Mouse (Mus musculus): Measurements from ENCODE around the gene Sfxn5. TPM values are rescaled to one million over a fixed set of nuclear protein-coding genes. Genes with fewer than 3 reads are reported as not detected.

Sfxn5 gene
- polyA plus RNA-seq, 1 experiment from 2014 or later = 5.6 TPM

DNA sequence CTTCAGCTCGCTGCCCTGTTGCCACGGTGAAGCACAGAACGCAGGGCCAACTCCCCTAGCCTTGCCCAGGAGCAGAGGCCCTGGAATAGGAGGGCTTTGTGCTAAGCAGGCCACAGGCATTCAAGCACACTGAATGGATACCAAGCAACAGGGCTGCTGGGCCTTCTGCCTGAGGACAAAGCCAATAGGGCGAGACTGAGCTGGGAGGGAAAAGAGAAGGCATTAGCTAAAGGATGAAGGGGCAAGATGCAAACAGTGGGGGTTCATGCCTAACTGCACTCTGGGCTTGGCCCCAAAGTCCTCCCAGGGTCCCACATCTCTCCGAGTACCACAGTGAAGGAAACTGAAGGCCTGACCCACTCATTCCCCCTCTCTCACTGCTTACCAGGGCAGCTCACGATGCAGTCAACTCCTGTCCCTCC, 12.8 kb downstream of the Sfxn5 start:
- Histone ChIP-seq H3K9me3 (replicated peaks; ENCODE audit: control insufficient read depth, low read length) (no peaks in the 10 kb centered on the region), H3K4me1 (ENCODE audit: control insufficient read depth, insufficient read depth, low read length) (no peaks in the 10 kb centered on the region), H3K4me2 (no peak overlapping the region), H3K9ac (ENCODE audit: low read depth, low read length) (no peak overlapping the region), H3K4me3 (ENCODE audit: low read depth, low read length) (no peak overlapping the region), H3K27ac (ENCODE audit: low read depth, low read length) (no peak overlapping the region), H3K36me3 (ENCODE audit: control insufficient read depth, insufficient read depth, low read length) (no peaks in the 10 kb centered on the region), H3K27me3 (ENCODE audit: control insufficient read depth, insufficient read depth, low read length) (no peaks in the 10 kb centered on the region)
- no peak for ATAC-seq (replicated peaks; ENCODE audit: insufficient number of reproducible peaks, low FRiP score, low TSS enrichment)
- WGBS (ENCODE audit: insufficient replicate concordance) = 78% methylated on average over 6 of the region's 6 CpGs

DNA sequence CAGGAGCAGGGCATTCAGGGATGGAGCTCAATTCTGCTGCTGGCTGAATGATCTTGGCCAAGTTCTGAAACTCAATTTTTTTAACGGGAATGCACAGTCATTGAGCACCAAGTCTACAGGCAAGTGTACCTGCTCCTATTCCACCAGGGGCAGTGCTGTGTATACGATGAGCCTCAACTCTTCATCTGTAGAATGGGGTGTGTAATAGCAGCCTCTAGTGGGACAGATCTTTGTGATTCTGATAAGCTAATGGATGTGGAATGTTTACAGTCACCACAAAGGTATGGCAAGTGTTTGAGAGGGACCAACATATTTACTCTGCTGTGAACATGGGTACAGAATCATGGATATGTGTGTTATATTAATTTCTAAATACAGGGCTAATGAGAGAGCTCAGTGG, 17.0 kb downstream of the Sfxn5 start:
- H3K9me3 ChIP-seq (replicated peaks; ENCODE audit: control insufficient read depth, low read length) = no peaks in the 10 kb centered on the region
- H3K36me3 ChIP-seq (ENCODE audit: control insufficient read depth, insufficient read depth, low read length) = no peaks in the 10 kb centered on the region
- no peak overlapping the region for H3K9ac ChIP-seq (ENCODE audit: low read depth, low read length)
- no peak overlapping the region for H3K4me3 ChIP-seq (ENCODE audit: low read depth, low read length)
- H3K27me3 ChIP-seq (ENCODE audit: control insufficient read depth, insufficient read depth, low read length) = no peaks in the 10 kb centered on the region
- no peak for ATAC-seq (replicated peaks; ENCODE audit: insufficient number of reproducible peaks, low FRiP score, low TSS enrichment)
- H3K4me2 ChIP-seq = no peak overlapping the region
- no peaks in the 10 kb centered on the region for H3K4me1 ChIP-seq (ENCODE audit: control insufficient read depth, insufficient read depth, low read length)
- WGBS (ENCODE audit: insufficient replicate concordance) = 78% methylated on average over 2 of the region's 2 CpGs
- H3K27ac ChIP-seq (ENCODE audit: low read depth, low read length) = no peak overlapping the region

DNA sequence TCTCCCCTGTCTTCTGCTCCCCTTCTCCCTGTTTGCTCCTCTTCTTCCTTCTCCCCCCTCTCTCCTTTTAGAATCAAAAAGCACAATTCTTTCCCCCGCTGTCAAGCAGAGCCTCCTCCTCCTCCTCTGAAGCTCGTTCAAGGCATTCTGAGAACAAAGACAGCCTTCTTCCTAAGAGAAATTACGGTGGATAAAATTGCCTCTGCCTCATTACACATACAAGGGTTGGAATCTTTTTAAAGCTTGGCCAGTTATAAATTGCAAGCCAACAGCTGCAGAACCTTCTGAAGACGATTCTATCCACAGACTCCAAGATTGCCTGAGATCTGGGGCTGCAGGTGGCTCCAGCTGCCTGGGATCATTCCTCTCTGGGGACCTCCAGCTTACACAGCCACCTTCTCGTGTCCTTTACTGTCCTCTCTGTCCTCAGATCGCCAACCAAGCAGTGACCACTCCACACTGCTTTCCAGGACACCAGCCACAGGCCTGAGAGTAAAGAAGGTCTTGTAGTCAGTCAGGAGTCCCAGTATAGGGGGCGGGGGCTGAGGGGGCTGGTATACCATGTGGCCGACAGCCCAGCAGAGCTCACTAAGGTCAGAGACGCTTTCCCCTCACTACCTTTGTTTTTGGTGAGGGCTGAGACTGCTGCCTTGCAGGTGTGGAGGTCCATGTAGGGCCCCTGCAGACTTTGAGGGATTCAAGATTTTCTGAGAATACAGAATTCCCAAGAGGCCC, 19.0 kb downstream of the Sfxn5 start:
- ATAC-seq (replicated peaks; ENCODE audit: insufficient number of reproducible peaks, low FRiP score, low TSS enrichment) = no peak
- Histone ChIP-seq H3K9me3 (replicated peaks; ENCODE audit: control insufficient read depth, low read length) (no peaks in the 10 kb centered on the region), H3K4me1 (ENCODE audit: control insufficient read depth, insufficient read depth, low read length) (no peaks in the 10 kb centered on the region), H3K36me3 (ENCODE audit: control insufficient read depth, insufficient read depth, low read length) (no peaks in the 10 kb centered on the region), H3K27me3 (ENCODE audit: control insufficient read depth, insufficient read depth, low read length) (no peaks in the 10 kb centered on the region), H3K27ac (ENCODE audit: low read depth, low read length) (no peak overlapping the region), H3K4me2 (no peak overlapping the region), H3K4me3 (ENCODE audit: low read depth, low read length) (no peak overlapping the region), H3K9ac (ENCODE audit: low read depth, low read length) (no peak overlapping the region)
- whole genome bisulfite sequencing (ENCODE audit: insufficient replicate concordance) = 58% methylated on average over 9 of the region's 9 CpGs

- H3K4me3 ChIP-seq (ENCODE audit: low read depth, low read length) = no peak overlapping the region
- no peaks in the 10 kb centered on the region for H3K4me1 ChIP-seq (ENCODE audit: control insufficient read depth, insufficient read depth, low read length)
- H3K9me3 ChIP-seq (replicated peaks; ENCODE audit: control insufficient read depth, low read length) = no peaks in the 10 kb centered on the region
- no peak overlapping the region for H3K4me2 ChIP-seq
- H3K27me3 ChIP-seq (ENCODE audit: control insufficient read depth, insufficient read depth, low read length) = no peaks in the 10 kb centered on the region
- 72% methylated on average over 4 of the region's 4 CpGs for WGBS (ENCODE audit: insufficient replicate concordance)
- H3K27ac ChIP-seq (ENCODE audit: low read depth, low read length) = no peak overlapping the region
- no peak overlapping the region for H3K9ac ChIP-seq (ENCODE audit: low read depth, low read length)
- ATAC-seq (replicated peaks; ENCODE audit: insufficient number of reproducible peaks, low FRiP score, low TSS enrichment) = no peak
- no peaks in the 10 kb centered on the region for H3K36me3 ChIP-seq (ENCODE audit: control insufficient read depth, insufficient read depth, low read length)
Observed at GRCm38 (mm10) chr6:85307894-85308293, 25.3 kb downstream of the Sfxn5 start.

DNA sequence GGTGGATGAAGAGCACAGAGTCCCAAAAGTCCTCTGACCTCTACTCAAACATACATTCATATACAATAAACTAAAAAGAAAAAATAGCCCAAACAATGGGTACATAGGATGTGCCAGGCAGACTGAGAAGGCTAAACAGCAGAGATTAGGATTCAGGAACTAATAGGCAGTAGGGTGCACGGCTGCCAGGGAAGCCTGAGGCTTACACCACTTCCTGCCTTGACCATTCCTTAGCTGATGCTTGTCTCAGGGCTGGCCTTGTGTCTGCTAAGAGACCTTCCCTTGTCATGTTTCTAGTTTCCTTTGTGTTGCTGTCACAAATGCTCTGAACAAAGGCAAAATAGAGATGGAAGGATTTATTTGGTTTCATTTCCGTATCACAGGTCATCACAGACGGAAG, 26.8 kb downstream of the Sfxn5 start:
- H3K4me2 ChIP-seq = no peak overlapping the region
- no peak overlapping the region for H3K4me3 ChIP-seq (ENCODE audit: low read depth, low read length)
- WGBS (ENCODE audit: insufficient replicate concordance) = 93% methylated on average over 3 of the region's 3 CpGs
- no peaks in the 10 kb centered on the region for H3K9me3 ChIP-seq (replicated peaks; ENCODE audit: control insufficient read depth, low read length)
- H3K27ac ChIP-seq (ENCODE audit: low read depth, low read length) = no peak overlapping the region
- ATAC-seq (replicated peaks; ENCODE audit: insufficient number of reproducible peaks, low FRiP score, low TSS enrichment) = no peak
- no peaks in the 10 kb centered on the region for H3K4me1 ChIP-seq (ENCODE audit: control insufficient read depth, insufficient read depth, low read length)
- no peaks in the 10 kb centered on the region for H3K27me3 ChIP-seq (ENCODE audit: control insufficient read depth, insufficient read depth, low read length)
- no peak overlapping the region for H3K9ac ChIP-seq (ENCODE audit: low read depth, low read length)
- no peaks in the 10 kb centered on the region for H3K36me3 ChIP-seq (ENCODE audit: control insufficient read depth, insufficient read depth, low read length)

- Histone ChIP-seq H3K9me3 (replicated peaks; ENCODE audit: control insufficient read depth, low read length) (no peaks in the 10 kb centered on the region), H3K4me1 (ENCODE audit: control insufficient read depth, insufficient read depth, low read length) (no peaks in the 10 kb centered on the region), H3K9ac (ENCODE audit: low read depth, low read length) (no peak overlapping the region), H3K4me3 (ENCODE audit: low read depth, low read length) (no peak overlapping the region), H3K4me2 (no peak overlapping the region), H3K27me3 (ENCODE audit: control insufficient read depth, insufficient read depth, low read length) (no peaks in the 10 kb centered on the region), H3K27ac (ENCODE audit: low read depth, low read length) (no peak overlapping the region), H3K36me3 (ENCODE audit: control insufficient read depth, insufficient read depth, low read length) (no peaks in the 10 kb centered on the region)
- no peak for ATAC-seq (replicated peaks; ENCODE audit: insufficient number of reproducible peaks, low FRiP score, low TSS enrichment)
Observed at GRCm38 (mm10) chr6:85305826-85306225, 27.4 kb downstream of the Sfxn5 start.

DNA sequence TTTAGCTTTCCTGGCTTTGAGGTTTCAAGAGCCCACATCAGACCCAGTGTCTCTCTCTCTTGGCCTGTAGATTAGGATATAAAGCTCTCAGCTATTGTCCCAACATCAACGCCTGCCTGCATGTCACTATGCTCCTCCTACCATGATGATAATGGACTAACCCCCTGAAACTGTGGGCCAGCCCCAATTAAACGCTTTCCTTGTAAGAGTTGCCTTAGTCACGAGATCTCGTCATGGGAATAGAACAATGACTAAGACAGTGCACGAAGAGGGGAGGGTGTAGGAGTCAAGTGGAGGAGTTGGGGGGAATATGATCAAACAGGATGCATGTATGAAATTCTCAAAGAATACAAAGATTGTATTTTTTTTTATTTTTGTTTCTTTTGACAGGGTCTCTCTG, 28.3 kb downstream of the Sfxn5 start:
- ATAC-seq (replicated peaks; ENCODE audit: insufficient number of reproducible peaks, low FRiP score, low TSS enrichment) = no peak
- 71% methylated on average over 5 of the region's 5 CpGs for WGBS (ENCODE audit: insufficient replicate concordance)
- H3K4me1 ChIP-seq (ENCODE audit: control insufficient read depth, insufficient read depth, low read length) = no peaks in the 10 kb centered on the region
- H3K27ac ChIP-seq (ENCODE audit: low read depth, low read length) = no peak overlapping the region
- no peak overlapping the region for H3K9ac ChIP-seq (ENCODE audit: low read depth, low read length)
- no peak overlapping the region for H3K4me2 ChIP-seq
- no peaks in the 10 kb centered on the region for H3K36me3 ChIP-seq (ENCODE audit: control insufficient read depth, insufficient read depth, low read length)
- H3K27me3 ChIP-seq (ENCODE audit: control insufficient read depth, insufficient read depth, low read length) = no peaks in the 10 kb centered on the region
- H3K4me3 ChIP-seq (ENCODE audit: low read depth, low read length) = no peak overlapping the region
- no peaks in the 10 kb centered on the region for H3K9me3 ChIP-seq (replicated peaks; ENCODE audit: control insufficient read depth, low read length)

GRCm38 (mm10) chr6:85302326-85303055, 30.7 kb downstream of the Sfxn5 start:
- Histone ChIP-seq H3K4me2 (no peak overlapping the region), H3K9ac (ENCODE audit: low read depth, low read length) (no peak overlapping the region), H3K36me3 (ENCODE audit: control insufficient read depth, insufficient read depth, low read length) (no peaks in the 10 kb centered on the region), H3K27ac (ENCODE audit: low read depth, low read length) (no peak overlapping the region), H3K9me3 (replicated peaks; ENCODE audit: control insufficient read depth, low read length) (no peaks in the 10 kb centered on the region), H3K27me3 (ENCODE audit: control insufficient read depth, insufficient read depth, low read length) (no peaks in the 10 kb centered on the region), H3K4me1 (ENCODE audit: control insufficient read depth, insufficient read depth, low read length) (no peaks in the 10 kb centered on the region), H3K4me3 (ENCODE audit: low read depth, low read length) (no peak overlapping the region)
- no peak for ATAC-seq (replicated peaks; ENCODE audit: insufficient number of reproducible peaks, low FRiP score, low TSS enrichment)
- 80% methylated on average over 3 of the region's 3 CpGs for WGBS (ENCODE audit: insufficient replicate concordance)

All from heart, embryonic 11.5 days (tissue).